Mouse (Mus musculus): ENCODE measurements around the gene Six3.
A peak's percentile ranks its signal among the peaks of the same experiment; 100 is the strongest.

The Six3 gene

GRCm38 (mm10) chr17:85612526-85613265 lies 712 bp upstream of the Six3 start:
- DNase-seq (ENCODE audit: low spot score), result no peak

- peak; percentile 8 for DNase-seq (ENCODE audit: low spot score)
These were observed 758 bp downstream of the Six3 start for GRCm38 (mm10) chr17:85614011-85614721.

GRCm38 (mm10) chr17:85614722-85615331 lies 1.4 kb downstream of the Six3 start:
- no peak for DNase-seq (ENCODE audit: low spot score)

GRCm38 (mm10) chr17:85615586-85615985 lies 2.2 kb downstream of the Six3 start:
- DNase-seq (ENCODE audit: low spot score), result no peak

- DNase-seq (ENCODE audit: low spot score), result no peak
These were observed 3.4 kb downstream of the Six3 start for GRCm38 (mm10) chr17:85616526-85617500.

- DNase-seq (ENCODE audit: low spot score), result no peak
These were observed 4.4 kb downstream of the Six3 start for GRCm38 (mm10) chr17:85617566-85618358.

GRCm38 (mm10) chr17:85618359-85619112 lies 5.1 kb downstream of the Six3 start:
- DNase-seq (ENCODE audit: low spot score), result no peak

- DNase-seq (ENCODE audit: low spot score), result no peak
These were observed 6.0 kb downstream of the Six3 start for GRCm38 (mm10) chr17:85619113-85620085.

- DNase-seq (ENCODE audit: low spot score), result no peak
These were observed 6.7 kb downstream of the Six3 start for GRCm38 (mm10) chr17:85620086-85620481.

- DNase-seq (ENCODE audit: low spot score), result no peak
These were observed 7.5 kb downstream of the Six3 start for GRCm38 (mm10) chr17:85620680-85621504.

GRCm38 (mm10) chr17:85621505-85622310 lies 8.3 kb downstream of the Six3 start:
- no peak for DNase-seq (ENCODE audit: low spot score)

- no peak for DNase-seq (ENCODE audit: low spot score)
These were observed 9.2 kb downstream of the Six3 start for GRCm38 (mm10) chr17:85622493-85623157.

GRCm38 (mm10) chr17:85623161-85624050 lies 10.0 kb downstream of the Six3 start:
- DNase-seq (ENCODE audit: low spot score), result no peak

GRCm38 (mm10) chr17:85624051-85624420 lies 10.6 kb downstream of the Six3 start:
- no peak for DNase-seq (ENCODE audit: low spot score)

- DNase-seq (ENCODE audit: low spot score), result no peak
These were observed 11.9 kb downstream of the Six3 start for GRCm38 (mm10) chr17:85624981-85625940.

All from urinary bladder, postnatal 10 days (tissue).